Mouse (Mus musculus) midbrain, embryonic 13.5 days (tissue): Measurements from ENCODE around the gene Znhit2. TPM values are rescaled to one million over a fixed set of nuclear protein-coding genes. Genes with fewer than 3 reads are reported as not detected.

ENCODE experiments used
- ATAC-seq: fragments of 200-750 bp; cut with Nextera tagmentation; 2 replicates; pipeline ENCODE4 v1.8.0; 2017; ENCODE audit warnings: mild to moderate bottlenecking, moderate TSS enrichment, moderate library complexity
- H3K27ac ChIP-seq: fragments of 300-500 bp; sonication (generic); 2 replicates; pipeline ENCODE4 v1.5.1; 2015; ENCODE audit warnings: inconsistent platforms, mild to moderate bottlenecking, moderate library complexity
- H3K27me3 ChIP-seq: fragments of 300-500 bp; sonication (generic); 2 replicates; pipeline ENCODE4 v1.6.1; 2015; ENCODE audit warnings: mild to moderate bottlenecking, inconsistent platforms
- H3K36me3 ChIP-seq: fragments of 300-500 bp; sonication (generic); 2 replicates; pipeline ENCODE4 v1.6.1; 2015; ENCODE audit warnings: mild to moderate bottlenecking, inconsistent platforms
- H3K4me1 ChIP-seq: fragments of 300-500 bp; sonication (generic); replicated peaks from 2 replicates; pipeline ENCODE4 v1.6.1; 2015; ENCODE audit warnings: inconsistent platforms
- H3K4me2 ChIP-seq: fragments of 300-500 bp; sonication (generic); replicated peaks from 2 replicates; pipeline ENCODE4 v1.6.1; 2015; ENCODE audit warnings: moderate library complexity, mild to moderate bottlenecking, inconsistent platforms
- H3K4me3 ChIP-seq: fragments of 300-500 bp; sonication (generic); replicated peaks from 2 replicates; pipeline ENCODE4 v1.5.1; 2015; ENCODE audit warnings: mild to moderate bottlenecking, inconsistent platforms
- H3K9ac ChIP-seq: fragments of 300-500 bp; sonication (generic); replicated peaks from 2 replicates; pipeline ENCODE4 v1.6.1; 2015; ENCODE audit warnings: mild to moderate bottlenecking, inconsistent platforms
- H3K9me3 ChIP-seq: fragments of 300-500 bp; sonication (generic); 2 replicates; pipeline ENCODE4 v1.6.1; 2016; ENCODE audit warnings: mild to moderate bottlenecking, inconsistent platforms
- WGBS: fragments of 180-500 bp; shearing (Covaris S2); methylation state at CpG from one replicate; pipeline ENCODE4 v1.1.7; 2015; 5-methylcytosine and 5-hydroxymethylcytosine counted together
- polyA plus RNA-seq: library from polyadenylated mRNA; unstranded; fragments of >200 nt; fragmentation: Nextera tagmentation; extraction: Ambion mirVana; gene quantifications from 2 replicates; pipeline ENCODE4 v1.2.1, GENCODE M21; 2015

The Znhit2 gene
- 27.4 and 33.1 TPM in 2 replicates for polyA plus RNA-seq

DNA sequence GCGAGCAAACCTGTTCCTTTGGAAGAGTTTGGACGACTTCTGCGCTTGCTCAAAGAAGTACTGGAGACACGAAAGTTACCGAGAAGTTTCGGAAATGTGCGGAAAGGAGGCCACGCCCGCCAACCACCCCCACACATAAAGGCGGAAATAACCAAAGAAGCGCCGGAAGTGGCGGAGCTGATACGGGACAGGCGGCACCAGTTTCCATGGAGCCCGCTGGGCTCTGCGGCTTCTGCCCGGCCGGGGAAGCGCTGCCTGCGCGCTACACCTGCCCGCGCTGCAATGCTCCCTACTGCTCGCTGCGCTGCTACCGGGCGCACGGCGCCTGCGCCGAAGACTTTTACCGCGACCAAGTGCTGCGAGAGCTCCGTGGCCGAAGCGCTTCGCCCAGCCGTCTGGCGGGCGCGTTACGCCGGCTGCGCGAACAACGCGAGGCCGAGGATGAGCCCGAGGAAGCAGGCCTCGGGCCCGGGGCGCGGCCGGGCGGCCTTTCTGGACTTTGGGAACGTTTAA lies at the start of gene Znhit2:
Gene Znhit2, plus strand, starts transcription at position 172 of the 513 bp plus-strand sequence.
- WGBS: under 1% methylated on average over 58 of the region's 58 CpGs
- Histone ChIP-seq H3K4me3 (peak within 1 kb of the TSS; percentile 91), H3K27ac (peak within 1 kb of the TSS; percentile 93), H3K4me2 (peak within 1 kb of the TSS; percentile 99), H3K27me3 (no peaks in the 10 kb centered on the region), H3K9ac (peak within 1 kb of the TSS; percentile 98), H3K4me1 (peaks cover 56% of the 10 kb centered on the region), H3K9me3 (no peaks in the 10 kb centered on the region), H3K36me3 (peaks cover 10% of the 10 kb centered on the region)
- peak; percentile 77 for ATAC-seq

GRCm38 (mm10) chr19:6013691-6014090 lies 47.3 kb upstream of the Znhit2 start:
- Histone ChIP-seq H3K4me3 (no peak overlapping the region), H3K36me3 (no peaks in the 10 kb centered on the region), H3K9me3 (no peaks in the 10 kb centered on the region), H3K27me3 (peaks cover 34% of the 10 kb centered on the region), H3K4me1 (peaks cover 16% of the 10 kb centered on the region), H3K4me2 (no peak overlapping the region), H3K27ac (no peak overlapping the region), H3K9ac (no peak overlapping the region)
- WGBS: 89% methylated on average over 10 of the region's 10 CpGs
- ATAC-seq: no peak

GRCm38 (mm10) chr19:6014991-6015510 lies 45.9 kb upstream of the Znhit2 start:
- Histone ChIP-seq H3K4me1 (peaks cover 16% of the 10 kb centered on the region), H3K9ac (peak overlapping the region; percentile 72), H3K27me3 (peaks cover 34% of the 10 kb centered on the region), H3K36me3 (no peaks in the 10 kb centered on the region), H3K4me2 (peak overlapping the region; percentile 89), H3K4me3 (peak overlapping the region; percentile 49), H3K27ac (no peak overlapping the region), H3K9me3 (no peaks in the 10 kb centered on the region)
- ATAC-seq: peak; percentile 56
- 1% methylated on average over 15 of the region's 18 CpGs for WGBS

DNA sequence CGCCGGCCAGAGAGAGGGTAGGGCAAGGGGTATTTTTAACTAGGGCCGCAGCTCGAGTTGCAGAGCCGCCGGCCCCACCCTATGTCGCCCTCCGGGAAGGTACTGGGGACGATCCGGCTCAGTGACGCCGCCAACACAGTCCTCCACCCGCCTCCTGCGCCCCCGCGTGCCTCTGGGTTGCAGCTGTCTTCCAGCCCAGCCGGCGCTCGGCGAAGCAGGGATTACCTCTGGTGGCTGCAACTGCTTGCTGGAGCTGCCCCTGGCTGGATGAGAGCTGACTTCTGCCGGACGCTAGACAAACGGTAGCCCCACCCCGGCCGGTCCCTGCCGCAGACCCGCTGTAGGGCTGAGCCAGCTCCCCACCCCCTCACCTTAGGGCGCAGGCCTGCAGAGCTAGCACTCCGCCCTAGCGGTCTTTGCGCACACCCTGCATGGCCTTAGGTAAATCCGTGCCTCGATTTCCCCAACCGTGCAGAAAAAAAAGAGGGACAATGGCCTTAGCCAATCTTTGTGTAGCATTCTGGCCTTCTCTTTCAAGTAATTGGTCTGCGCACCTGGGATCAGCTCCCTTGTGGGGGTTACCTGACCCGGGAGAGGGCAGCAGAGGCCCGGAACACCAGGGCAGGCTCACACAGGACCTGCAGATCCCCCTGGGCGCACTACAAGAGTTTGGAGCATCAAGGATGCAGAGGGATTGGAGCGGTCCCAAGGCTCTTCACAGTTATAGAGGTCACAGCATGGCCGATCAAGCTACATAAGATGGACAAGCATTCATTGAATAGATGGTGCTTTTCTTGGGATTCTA lies 45.3 kb upstream of the Znhit2 start, which contains the start of gene Capn1:
Gene Capn1, minus strand, starts transcription at position 387 of the 805 bp plus-strand sequence.
- no peak within 1 kb of the TSS for H3K27ac ChIP-seq
- peak within 1 kb of the TSS; percentile 89 for H3K4me2 ChIP-seq
- H3K9ac ChIP-seq: peak within 1 kb of the TSS; percentile 72
- peak; percentile 86 for ATAC-seq
- peak within 1 kb of the TSS; percentile 49 for H3K4me3 ChIP-seq
- peaks cover 16% of the 10 kb centered on the region for H3K4me1 ChIP-seq
- 3% methylated on average over 39 of the region's 40 CpGs for WGBS
- peaks cover 34% of the 10 kb centered on the region for H3K27me3 ChIP-seq
- no peaks in the 10 kb centered on the region for H3K36me3 ChIP-seq
- H3K9me3 ChIP-seq: no peaks in the 10 kb centered on the region

DNA sequence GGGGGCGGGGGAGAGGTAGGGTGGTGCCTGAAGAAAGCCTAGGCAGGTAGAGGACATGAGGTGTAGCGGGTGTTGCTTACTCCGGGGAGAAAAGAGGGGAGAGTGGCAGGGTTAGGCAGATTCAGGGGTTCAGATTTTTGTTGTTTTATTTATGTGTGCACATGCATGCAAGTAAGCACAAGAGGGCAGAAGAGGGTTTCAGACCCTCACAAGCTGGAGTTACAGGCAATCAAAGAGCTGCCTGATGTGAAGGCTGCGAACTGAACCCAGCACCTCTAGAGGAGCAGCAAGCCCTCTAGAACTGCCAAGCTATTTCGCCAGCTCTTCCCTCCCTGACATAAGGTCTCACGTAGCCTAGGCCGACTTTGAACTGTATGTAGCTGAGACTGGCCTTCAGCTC lies 44.5 kb upstream of the Znhit2 start:
- Histone ChIP-seq H3K27me3 (peaks cover 34% of the 10 kb centered on the region), H3K4me2 (no peak overlapping the region), H3K4me3 (no peak overlapping the region), H3K4me1 (peaks cover 16% of the 10 kb centered on the region), H3K36me3 (no peaks in the 10 kb centered on the region), H3K9ac (no peak overlapping the region), H3K9me3 (no peaks in the 10 kb centered on the region), H3K27ac (no peak overlapping the region)
- no peak for ATAC-seq
- 39% methylated on average over 7 of the region's 7 CpGs for WGBS

- H3K4me3 ChIP-seq: no peak overlapping the region
- peaks cover 34% of the 10 kb centered on the region for H3K27me3 ChIP-seq
- H3K9ac ChIP-seq: no peak overlapping the region
- WGBS: 33% methylated on average over 15 of the region's 15 CpGs
- no peak for ATAC-seq
- H3K9me3 ChIP-seq: no peaks in the 10 kb centered on the region
- H3K36me3 ChIP-seq: no peaks in the 10 kb centered on the region
- no peak overlapping the region for H3K4me2 ChIP-seq
- no peak overlapping the region for H3K27ac ChIP-seq
- peaks cover 16% of the 10 kb centered on the region for H3K4me1 ChIP-seq
Observed at GRCm38 (mm10) chr19:6018142-6019089, 42.6 kb upstream of the Znhit2 start.

GRCm38 (mm10) chr19:6020276-6020675 lies 40.7 kb upstream of the Znhit2 start:
- Histone ChIP-seq H3K4me2 (no peak overlapping the region), H3K36me3 (no peaks in the 10 kb centered on the region), H3K27me3 (peaks cover 21% of the 10 kb centered on the region), H3K9me3 (no peaks in the 10 kb centered on the region), H3K9ac (no peak overlapping the region), H3K4me3 (no peak overlapping the region), H3K4me1 (peaks cover 10% of the 10 kb centered on the region), H3K27ac (no peak overlapping the region)
- ATAC-seq: no peak
- 56% methylated on average over 3 of the region's 3 CpGs for WGBS

DNA sequence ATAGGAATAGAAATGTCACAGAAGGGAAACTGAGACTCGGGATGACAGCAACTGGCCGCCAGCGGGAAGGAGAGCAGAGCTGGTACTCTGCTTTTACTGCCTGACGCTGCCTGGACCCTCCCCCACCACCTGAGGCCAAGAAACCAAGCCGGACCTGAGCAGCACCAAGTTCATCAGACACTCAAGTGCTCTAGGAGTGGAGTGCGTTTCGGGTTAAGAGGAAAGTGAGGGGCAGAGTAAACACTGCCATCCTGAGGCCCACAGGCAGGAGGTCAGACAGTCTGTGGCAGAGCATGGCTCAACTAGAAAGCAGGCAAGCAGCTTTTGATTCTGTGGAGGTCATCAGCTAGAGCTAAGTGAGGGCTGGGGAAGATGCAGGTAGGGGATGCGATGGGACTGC lies 37.9 kb upstream of the Znhit2 start:
- Histone ChIP-seq H3K27me3 (no peaks in the 10 kb centered on the region), H3K4me3 (no peak overlapping the region), H3K9me3 (no peaks in the 10 kb centered on the region), H3K36me3 (no peaks in the 10 kb centered on the region), H3K27ac (no peak overlapping the region), H3K4me1 (no peaks in the 10 kb centered on the region), H3K9ac (no peak overlapping the region; the same call in 1 of the 2 replicates), H3K4me2 (no peak overlapping the region)
- no peak for ATAC-seq
- 73% methylated on average over 8 of the region's 8 CpGs for WGBS

DNA sequence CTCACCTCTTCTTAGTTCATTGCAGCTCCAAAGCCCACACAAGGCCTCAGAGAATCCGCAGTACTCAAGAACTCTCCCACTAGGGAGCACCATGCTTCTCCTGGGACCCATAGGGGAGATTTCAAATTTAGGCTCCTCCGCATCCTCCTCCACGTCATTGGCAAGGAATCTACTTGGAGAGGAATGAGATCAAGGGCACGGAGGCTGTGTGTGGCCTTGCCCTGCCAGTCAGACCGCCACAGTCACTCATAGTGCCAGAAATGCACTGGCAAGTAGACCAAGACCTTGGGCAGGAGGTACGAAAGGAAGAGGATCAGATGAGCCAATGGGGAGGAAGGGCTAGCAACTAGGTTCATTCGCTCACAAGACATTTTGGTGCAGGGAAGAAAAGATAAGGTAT lies 37.1 kb upstream of the Znhit2 start:
- H3K4me2 ChIP-seq: no peak overlapping the region
- H3K9ac ChIP-seq: no peak overlapping the region
- no peaks in the 10 kb centered on the region for H3K36me3 ChIP-seq
- H3K4me3 ChIP-seq: no peak overlapping the region
- no peaks in the 10 kb centered on the region for H3K9me3 ChIP-seq
- H3K4me1 ChIP-seq: no peaks in the 10 kb centered on the region
- no peak overlapping the region for H3K27ac ChIP-seq
- 85% methylated on average over 7 of the region's 7 CpGs for WGBS
- ATAC-seq: no peak
- H3K27me3 ChIP-seq: no peaks in the 10 kb centered on the region

DNA sequence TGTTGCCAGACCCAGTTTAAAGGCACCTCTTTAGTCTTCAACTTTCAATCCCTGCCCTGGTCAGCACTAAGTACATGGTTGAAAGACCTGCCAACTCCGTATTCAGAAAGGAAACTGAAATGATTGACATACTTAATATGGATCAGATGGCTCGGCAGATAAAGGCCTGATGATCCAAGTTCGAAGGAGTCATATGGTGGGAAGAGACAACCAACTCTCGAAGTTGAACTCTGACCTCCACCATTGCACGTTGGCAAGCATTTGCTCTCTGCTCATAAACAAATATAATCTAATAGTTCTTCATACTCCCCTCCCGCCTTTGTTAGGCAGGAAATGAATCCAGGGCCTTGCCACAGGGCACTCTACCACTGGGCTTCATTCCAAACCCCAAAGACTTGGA lies 32.0 kb upstream of the Znhit2 start:
- WGBS: 88% methylated on average over 6 of the region's 6 CpGs
- H3K27me3 ChIP-seq: no peaks in the 10 kb centered on the region
- no peak overlapping the region for H3K4me3 ChIP-seq
- H3K9me3 ChIP-seq: no peaks in the 10 kb centered on the region
- H3K36me3 ChIP-seq: no peaks in the 10 kb centered on the region
- no peak for ATAC-seq
- H3K27ac ChIP-seq: no peak overlapping the region
- H3K4me1 ChIP-seq: no peaks in the 10 kb centered on the region
- no peak overlapping the region for H3K4me2 ChIP-seq
- H3K9ac ChIP-seq: no peak overlapping the region

GRCm38 (mm10) chr19:6029426-6029825 lies 31.6 kb upstream of the Znhit2 start:
- Histone ChIP-seq H3K9me3 (no peaks in the 10 kb centered on the region), H3K4me2 (no peak overlapping the region), H3K9ac (no peak overlapping the region), H3K27me3 (no peaks in the 10 kb centered on the region), H3K4me1 (no peaks in the 10 kb centered on the region), H3K27ac (no peak overlapping the region), H3K4me3 (no peak overlapping the region), H3K36me3 (no peaks in the 10 kb centered on the region)
- 76% methylated on average over 9 of the region's 9 CpGs for WGBS
- ATAC-seq: no peak
